Mouse (Mus musculus): ENCODE data around the gene Ctnnd2.

The Ctnnd2 gene

GRCm38 (mm10) chr15:30657588-30657987 lies 485.2 kb downstream of the Ctnnd2 start:
- no peak for DNase-seq

- no peak for DNase-seq
Measured at GRCm38 (mm10) chr15:30660539-30661149, 488.3 kb downstream of the Ctnnd2 start.

- DNase-seq: no peak
Measured at GRCm38 (mm10) chr15:30661689-30662422, 489.5 kb downstream of the Ctnnd2 start.

- no peak for DNase-seq
Measured at GRCm38 (mm10) chr15:30667819-30668587, 495.6 kb downstream of the Ctnnd2 start.

GRCm38 (mm10) chr15:30681939-30682338 lies 509.5 kb downstream of the Ctnnd2 start:
- DNase-seq: no peak

- DNase-seq: no peak
Measured at GRCm38 (mm10) chr15:30682360-30683119, 510.1 kb downstream of the Ctnnd2 start.

GRCm38 (mm10) chr15:30686206-30687101 lies 514.1 kb downstream of the Ctnnd2 start:
- DNase-seq: no peak

- peak; percentile 10 for DNase-seq
Measured at GRCm38 (mm10) chr15:30693754-30694205, 521.4 kb downstream of the Ctnnd2 start.

- DNase-seq: no peak
Measured at GRCm38 (mm10) chr15:30694286-30694685, 521.9 kb downstream of the Ctnnd2 start.

- no peak for DNase-seq
Measured at GRCm38 (mm10) chr15:30695859-30696258, 523.5 kb downstream of the Ctnnd2 start.

- no peak for DNase-seq
Measured at GRCm38 (mm10) chr15:30697356-30697755, 525.0 kb downstream of the Ctnnd2 start.

GRCm38 (mm10) chr15:30700762-30701161 lies 528.4 kb downstream of the Ctnnd2 start:
- no peak for DNase-seq

GRCm38 (mm10) chr15:30701592-30701991 lies 529.2 kb downstream of the Ctnnd2 start:
- no peak for DNase-seq

- DNase-seq: no peak
Measured at GRCm38 (mm10) chr15:30709026-30709753, 536.8 kb downstream of the Ctnnd2 start.

- DNase-seq: no peak
Measured at GRCm38 (mm10) chr15:30709754-30710105, 537.3 kb downstream of the Ctnnd2 start.

GRCm38 (mm10) chr15:30714823-30715222 lies 542.4 kb downstream of the Ctnnd2 start:
- DNase-seq: no peak

- DNase-seq: no peak
Measured at GRCm38 (mm10) chr15:30718811-30719210, 546.4 kb downstream of the Ctnnd2 start.

GRCm38 (mm10) chr15:30719226-30719625 lies 546.8 kb downstream of the Ctnnd2 start:
- DNase-seq: no peak

GRCm38 (mm10) chr15:30721098-30721497 lies 548.7 kb downstream of the Ctnnd2 start:
- DNase-seq: no peak

GRCm38 (mm10) chr15:30726066-30726465 lies 553.7 kb downstream of the Ctnnd2 start:
- no peak for DNase-seq

GRCm38 (mm10) chr15:30738178-30738577 lies 565.8 kb downstream of the Ctnnd2 start:
- DNase-seq: no peak

All from thymus, postnatal 14 days (tissue).